17 mouse cellular contexts compared by ENCODE assay signal in the genomic region with DNA sequence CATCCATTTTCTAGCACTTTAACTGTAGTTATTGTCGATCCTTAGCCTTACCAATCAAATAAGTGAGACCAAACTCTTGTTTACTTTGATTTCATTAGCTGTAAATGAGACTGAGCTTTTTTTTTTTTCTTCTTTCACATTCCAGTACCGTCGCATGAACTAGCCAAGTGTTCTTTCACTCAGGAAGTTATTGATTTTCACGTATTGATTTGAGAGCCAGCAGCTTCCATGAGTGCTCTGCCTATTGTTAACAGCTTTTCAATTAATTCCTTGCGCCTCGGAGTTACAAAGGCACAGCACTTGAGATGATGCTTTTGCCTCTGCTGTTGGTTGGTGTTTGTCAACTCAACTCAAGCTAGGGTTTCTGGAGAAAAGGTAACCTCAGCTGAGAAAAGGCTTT. TPM values are rescaled to one million over a fixed set of nuclear protein-coding genes. Genes with fewer than 3 reads are reported as not detected.
"Had no signal": no experiment of that assay in that cellular context is flagged by ENCODE, and none has a peak within 500 bp of the region (broad histone marks: within the 10 kb centered on the region; RNA-seq: fewer than 3 reads in every experiment).

No protein-coding gene starts in this region.

- H3K4me1 ChIP-seq: kidney, embryonic 15.5 days; limb, embryonic 12.5 days; limb, embryonic 15.5 days; liver, embryonic 13.5 days had no signal

- H3K9ac ChIP-seq: kidney, embryonic 15.5 days; limb, embryonic 12.5 days; limb, embryonic 15.5 days; liver, embryonic 13.5 days had no signal

- H3K27me3 ChIP-seq: limb, embryonic 15.5 days; liver, embryonic 13.5 days had no signal

- H3K9me3 ChIP-seq: kidney, embryonic 15.5 days; limb, embryonic 12.5 days; limb, embryonic 15.5 days; liver, embryonic 13.5 days had no signal

- DNase-seq: kidney, adult 11 months; kidney, adult 8-10 months; kidney, postnatal 10 days; kidney, postnatal 36 days; left cerebral cortex, postnatal 4 days; liver, embryonic 13.5 days; lung, adult 2 months; lung, postnatal 14 days; lung, postnatal 4 days; midbrain, embryonic 14.5 days; thymus, adult 18-20 months; thymus, postnatal 36 days had no signal

- H3K4me2 ChIP-seq: kidney, embryonic 15.5 days; limb, embryonic 12.5 days; limb, embryonic 15.5 days; liver, embryonic 13.5 days had no signal

- H3K27ac ChIP-seq: kidney, embryonic 15.5 days; limb, embryonic 12.5 days; limb, embryonic 15.5 days; liver, embryonic 13.5 days had no signal

- H3K36me3 ChIP-seq: kidney, embryonic 15.5 days; limb, embryonic 12.5 days; limb, embryonic 15.5 days; liver, embryonic 13.5 days had no signal

- H3K4me3 ChIP-seq: kidney, embryonic 15.5 days; limb, embryonic 12.5 days; limb, embryonic 15.5 days; liver, embryonic 13.5 days had no signal

RNA-seq across cellular contexts. Expression of gene Rasgrf1, which starts 49.1 kb away (rescaled TPM):
- total RNA-seq: megakaryocyte-erythroid progenitor cell, adult 5-6 weeks had no signal
- polyA plus RNA-seq: liver, embryonic 13.5 days; neural tube, embryonic 11.5 days had no signal
